Mouse (Mus musculus) neural tube, embryonic 14.5 days (tissue): ENCODE results near the gene Nelfa. TPM values are rescaled to one million over a fixed set of nuclear protein-coding genes. Genes with fewer than 3 reads are reported as not detected.

ENCODE experiments used
- ATAC-seq: fragments of 200-750 bp; cut with Nextera tagmentation; 2 replicates; pipeline ENCODE4 v1.8.0; 2017; ENCODE audit warnings: low read depth, mild to moderate bottlenecking, moderate TSS enrichment, moderate library complexity
- H3K27ac ChIP-seq: fragments of 300-500 bp; sonication (generic); 2 replicates; pipeline ENCODE4 v1.5.1; 2014; ENCODE audit warnings: low read depth, mild to moderate bottlenecking, control low read depth, low read length, moderate library complexity, mixed read lengths
- H3K27me3 ChIP-seq: fragments of 300-500 bp; sonication (generic); 2 replicates; pipeline ENCODE4 v1.6.1; 2014; ENCODE audit warnings: low read length; ENCODE audit not compliant: control insufficient read depth, insufficient read depth
- H3K36me3 ChIP-seq: fragments of 300-500 bp; sonication (generic); 2 replicates; pipeline ENCODE4 v1.6.1; 2014; ENCODE audit warnings: low read length, mixed read lengths; ENCODE audit not compliant: control insufficient read depth, insufficient read depth
- H3K4me1 ChIP-seq: fragments of 300-500 bp; sonication (generic); 2 replicates; pipeline ENCODE4 v1.6.1; 2014; ENCODE audit warnings: low read length; ENCODE audit not compliant: control insufficient read depth, insufficient read depth
- H3K4me2 ChIP-seq: fragments of 300-500 bp; sonication (generic); 2 replicates; pipeline ENCODE4 v1.6.1; 2014; ENCODE audit warnings: mild to moderate bottlenecking, low read depth, low read length, control low read depth
- H3K4me3 ChIP-seq: fragments of 300-500 bp; sonication (generic); 2 replicates; pipeline ENCODE4 v1.5.1; 2014; ENCODE audit warnings: low read depth, low read length, control low read depth, mixed read lengths
- H3K9ac ChIP-seq: fragments of 300-500 bp; sonication (generic); replicated peaks from 2 replicates; pipeline ENCODE4 v1.6.1; 2014; ENCODE audit warnings: low read depth, mild to moderate bottlenecking, control low read depth, low read length, mixed read lengths
- H3K9me3 ChIP-seq: fragments of 300-500 bp; sonication (generic); 2 replicates; pipeline ENCODE4 v1.6.1; 2016; ENCODE audit warnings: low read length; ENCODE audit not compliant: control insufficient read depth
- WGBS: fragments of 180-500 bp; shearing (Covaris S2); extraction: QIAGEN DNeasy Blood & Tissue Kit; methylation state at CpG from one replicate; pipeline ENCODE4 v1.1.7; 2014; 5-methylcytosine and 5-hydroxymethylcytosine counted together
- polyA plus RNA-seq: library from polyadenylated mRNA; unstranded; fragments of >200 nt; fragmentation: Nextera tagmentation; extraction: Ambion mirVana; gene quantifications from 2 replicates; pipeline ENCODE4 v1.2.1, GENCODE M21; 2014

Nelfa gene
- polyA plus RNA-seq = 34.3 and 37.1 TPM in 2 replicates

DNA sequence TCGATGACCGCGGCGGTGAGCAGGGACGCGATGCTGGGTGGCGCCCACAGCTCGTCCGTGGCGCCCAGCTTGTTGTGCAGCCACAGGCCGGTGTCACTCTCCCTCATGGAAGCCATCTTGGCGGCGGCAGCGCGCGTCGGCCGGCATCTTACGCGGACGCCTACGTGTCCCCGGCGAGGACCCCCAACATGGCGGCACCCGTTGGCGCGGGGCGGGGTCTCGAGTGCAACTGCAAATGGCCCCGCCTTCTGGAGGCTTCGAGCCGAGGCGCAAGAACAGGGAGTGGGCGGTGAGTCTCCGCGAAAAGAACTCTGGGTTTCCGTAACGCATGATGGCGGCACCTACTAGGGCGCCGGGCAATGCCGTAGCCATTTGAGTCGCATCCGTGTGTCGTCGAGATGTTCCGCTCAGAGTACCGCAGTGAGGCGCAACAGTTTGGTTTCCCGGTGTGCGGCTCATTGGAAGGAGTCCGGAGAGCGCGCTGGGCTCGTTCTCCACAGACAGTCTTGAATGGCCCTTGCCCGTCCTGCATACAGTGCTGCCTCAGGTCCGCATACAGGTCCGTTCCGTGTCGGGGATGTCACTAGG lies at the start of gene Nelfa:
Gene Nelfa, minus strand, starts transcription at position 294 of the 588 bp plus-strand sequence.
- peak; percentile 98 for ATAC-seq

DNA sequence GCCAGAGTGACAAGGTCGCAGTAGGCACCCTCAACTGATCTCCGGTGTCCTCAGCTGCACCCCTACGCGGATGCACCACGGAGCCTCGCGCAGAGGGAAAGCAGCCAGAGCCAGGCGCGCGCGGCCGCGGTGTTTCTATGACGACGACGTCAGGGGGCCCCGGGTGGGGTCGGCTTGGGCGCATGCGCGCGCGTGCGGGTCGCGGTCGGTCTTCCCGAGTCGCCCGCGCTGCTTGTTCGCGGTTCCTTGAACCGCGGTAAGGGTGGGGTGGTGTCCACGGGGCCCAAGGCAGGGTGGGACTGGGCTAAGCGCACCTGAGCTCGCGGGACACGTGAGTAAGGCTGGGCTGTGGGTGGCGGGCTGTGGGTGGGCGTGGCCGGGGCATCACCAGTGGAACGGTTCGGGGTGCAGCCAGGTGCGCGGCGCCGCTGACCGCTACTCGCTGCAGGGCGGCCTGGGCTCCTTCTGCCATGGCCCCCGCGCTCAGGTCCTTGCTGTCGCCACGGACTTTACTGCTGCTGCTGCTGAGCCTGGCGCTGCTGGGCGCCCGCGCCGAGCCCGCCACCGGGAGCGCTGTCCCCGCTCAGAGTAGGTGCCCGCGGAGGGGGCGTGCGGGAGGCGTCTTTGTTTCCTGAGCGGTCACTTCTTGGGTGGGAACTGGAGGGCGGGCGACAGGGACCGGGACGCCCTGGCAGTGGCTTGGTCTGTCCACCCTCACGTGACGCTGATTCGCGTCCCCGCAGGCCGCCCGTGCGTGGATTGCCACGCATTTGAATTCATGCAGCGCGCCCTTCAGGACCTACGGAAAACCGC lies 47.3 kb upstream of the Nelfa start, which contains the start of gene Gm1673:
Gene Gm1673, plus strand, starts transcription at position 125 of the 813 bp plus-strand sequence.
- ATAC-seq = peak; percentile 91
- H3K4me1 ChIP-seq = peaks cover 13% of the 10 kb centered on the region
- peak within 1 kb of the TSS; percentile 91 for H3K27ac ChIP-seq
- peak within 1 kb of the TSS; percentile 94 for H3K9ac ChIP-seq
- H3K9me3 ChIP-seq = no peaks in the 10 kb centered on the region
- peak within 1 kb of the TSS; percentile 84 for H3K4me2 ChIP-seq
- WGBS = under 1% methylated on average over 83 of the region's 88 CpGs
- no peaks in the 10 kb centered on the region for H3K36me3 ChIP-seq
- no peaks in the 10 kb centered on the region for H3K27me3 ChIP-seq
- peak within 1 kb of the TSS; percentile 92 for H3K4me3 ChIP-seq

More for the DNA sequence above, at the start of gene Nelfa:
- H3K4me3 ChIP-seq = peak within 1 kb of the TSS; percentile 79
- H3K9ac ChIP-seq = peak within 1 kb of the TSS; percentile 86
- H3K4me1 ChIP-seq = peaks cover 23% of the 10 kb centered on the region
- H3K36me3 ChIP-seq = no peaks in the 10 kb centered on the region
- H3K27ac ChIP-seq = peak within 1 kb of the TSS; percentile 93
- no peaks in the 10 kb centered on the region for H3K27me3 ChIP-seq
- H3K4me2 ChIP-seq = peak within 1 kb of the TSS; percentile 55
- under 1% methylated on average over 61 of the region's 61 CpGs for WGBS
- no peaks in the 10 kb centered on the region for H3K9me3 ChIP-seq

DNA sequence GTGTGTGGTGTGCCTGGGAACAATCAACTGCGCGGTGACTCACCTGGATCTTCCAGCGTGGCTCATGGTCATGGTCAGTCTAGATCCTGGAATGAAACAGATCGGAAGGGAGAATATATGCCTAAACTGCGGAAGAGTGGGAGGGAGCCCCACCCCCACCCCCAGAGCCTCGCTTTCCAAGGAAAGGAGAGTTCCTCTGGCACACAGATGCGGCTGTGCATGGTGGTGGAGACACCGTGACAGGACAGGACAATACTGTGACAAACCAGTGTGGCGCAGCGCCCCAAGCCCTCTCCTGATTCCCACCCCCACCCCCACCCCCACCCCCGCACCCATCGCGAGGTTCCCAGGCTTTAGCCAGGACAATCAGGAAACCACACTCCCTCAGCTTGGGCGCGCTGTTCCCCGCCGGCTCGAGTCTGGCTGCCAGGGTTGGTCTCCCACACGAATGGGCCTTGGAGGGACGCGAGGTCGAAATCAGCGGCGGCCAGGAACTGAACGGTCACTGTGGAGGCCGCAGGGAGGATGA lies 46.6 kb upstream of the Nelfa start:
- WGBS = 3% methylated on average over 26 of the region's 26 CpGs
- H3K4me2 ChIP-seq = peak overlapping the region; percentile 84
- H3K9me3 ChIP-seq = no peaks in the 10 kb centered on the region
- H3K4me1 ChIP-seq = peaks cover 13% of the 10 kb centered on the region
- ATAC-seq = peak; percentile 65
- peak overlapping the region; percentile 92 for H3K4me3 ChIP-seq
- peak overlapping the region; percentile 91 for H3K27ac ChIP-seq
- H3K36me3 ChIP-seq = no peaks in the 10 kb centered on the region
- peak overlapping the region; percentile 94 for H3K9ac ChIP-seq
- no peaks in the 10 kb centered on the region for H3K27me3 ChIP-seq

DNA sequence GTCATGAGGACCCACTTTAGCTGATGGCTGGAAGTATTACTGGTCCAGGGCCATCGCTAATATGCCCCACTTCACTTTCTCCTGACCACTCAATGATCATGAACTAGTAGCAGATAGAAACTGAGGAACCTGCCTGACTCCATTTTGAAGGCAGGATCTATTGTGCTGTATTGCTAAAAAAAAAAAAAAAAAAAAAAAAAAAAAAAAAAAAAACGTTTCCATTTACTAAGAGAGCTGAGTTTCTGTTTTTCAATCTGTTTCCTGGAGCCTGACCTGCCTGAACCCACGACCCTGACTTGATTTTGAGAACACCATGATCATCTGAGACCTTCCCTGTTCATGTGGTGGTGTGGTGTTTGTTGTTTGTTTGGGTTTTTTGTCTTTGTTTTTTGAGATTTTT lies 40.1 kb upstream of the Nelfa start:
- 47% methylated on average over 3 of the region's 3 CpGs for WGBS

DNA sequence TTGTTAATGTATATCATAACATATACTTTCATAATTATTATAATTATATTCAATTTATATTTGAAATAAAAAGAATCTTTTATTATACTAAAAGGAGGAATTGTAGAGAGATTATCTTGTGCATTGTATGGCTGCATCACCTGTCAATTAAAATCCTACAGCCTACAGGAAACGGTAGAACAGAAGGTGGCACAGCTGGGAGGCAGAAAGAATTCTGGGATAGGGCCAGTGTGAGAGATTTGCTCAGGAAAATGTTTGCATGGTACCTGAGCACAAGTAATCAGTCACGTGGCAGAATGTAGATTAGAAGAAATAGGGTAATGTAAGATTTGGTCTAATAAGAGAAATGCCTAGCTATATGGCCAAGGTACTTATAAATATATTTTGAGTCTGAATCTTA lies 38.5 kb upstream of the Nelfa start:
- Histone ChIP-seq H3K4me2 (no peak overlapping the region), H3K27ac (no peak overlapping the region), H3K36me3 (no peaks in the 10 kb centered on the region), H3K9me3 (no peaks in the 10 kb centered on the region), H3K4me3 (no peak overlapping the region), H3K4me1 (no peaks in the 10 kb centered on the region), H3K27me3 (no peaks in the 10 kb centered on the region), H3K9ac (no peak overlapping the region)
- ATAC-seq = no peak
- 62% methylated on average over 2 of the region's 2 CpGs for WGBS

More for the DNA sequence above, 40.1 kb upstream of the Nelfa start:
- H3K4me3 ChIP-seq = no peak overlapping the region
- no peak overlapping the region for H3K4me2 ChIP-seq
- no peaks in the 10 kb centered on the region for H3K4me1 ChIP-seq
- H3K27me3 ChIP-seq = no peaks in the 10 kb centered on the region
- no peak overlapping the region for H3K9ac ChIP-seq
- no peaks in the 10 kb centered on the region for H3K9me3 ChIP-seq
- H3K27ac ChIP-seq = no peak overlapping the region
- ATAC-seq = no peak
- H3K36me3 ChIP-seq = no peaks in the 10 kb centered on the region

DNA sequence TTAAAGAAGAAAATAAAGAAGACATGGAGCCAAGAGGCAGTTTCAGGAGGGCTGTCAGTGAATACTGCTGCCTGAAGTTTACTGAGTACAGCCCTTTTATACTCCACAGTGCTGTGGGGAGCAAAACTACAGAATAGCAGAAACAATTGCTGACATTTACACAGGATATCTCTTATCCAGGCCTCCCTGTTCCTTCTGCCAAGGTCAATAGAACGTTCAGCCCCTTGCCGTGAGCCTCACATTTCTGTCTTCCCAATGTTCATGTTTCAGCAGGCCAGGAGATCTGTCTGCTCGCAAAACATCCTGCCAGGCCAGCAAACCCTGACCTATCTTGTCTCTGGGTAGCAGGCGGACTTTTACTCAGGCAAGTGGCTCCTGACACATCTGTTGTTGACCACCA lies 23.2 kb upstream of the Nelfa start:
- 73% methylated on average over 4 of the region's 4 CpGs for WGBS
- ATAC-seq = no peak
- Histone ChIP-seq H3K27ac (no peak overlapping the region), H3K36me3 (no peaks in the 10 kb centered on the region), H3K4me2 (no peak overlapping the region), H3K4me1 (no peaks in the 10 kb centered on the region), H3K27me3 (no peaks in the 10 kb centered on the region), H3K4me3 (no peak overlapping the region), H3K9me3 (no peaks in the 10 kb centered on the region), H3K9ac (no peak overlapping the region)

DNA sequence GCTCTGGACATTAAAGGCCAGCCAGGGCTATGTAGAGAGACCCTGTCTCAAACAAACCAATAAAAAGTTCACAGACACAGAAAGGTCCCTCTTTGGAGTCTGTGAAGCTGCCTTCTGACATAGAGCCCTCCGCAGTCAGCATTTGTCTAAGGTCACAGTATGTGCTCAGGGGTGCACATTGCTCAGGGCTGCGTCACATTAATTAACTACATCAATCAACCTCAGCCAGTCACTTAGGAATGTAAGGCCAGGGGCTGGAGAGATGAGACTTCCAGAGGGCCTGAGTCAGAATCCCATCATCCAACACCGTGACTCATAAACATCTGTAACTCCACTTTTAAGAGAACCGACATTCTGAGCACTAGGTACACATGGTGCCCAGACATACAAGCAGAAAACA lies 19.7 kb upstream of the Nelfa start:
- H3K4me1 ChIP-seq = no peaks in the 10 kb centered on the region
- 81% methylated on average over 4 of the region's 4 CpGs for WGBS
- H3K4me3 ChIP-seq = no peak overlapping the region

DNA sequence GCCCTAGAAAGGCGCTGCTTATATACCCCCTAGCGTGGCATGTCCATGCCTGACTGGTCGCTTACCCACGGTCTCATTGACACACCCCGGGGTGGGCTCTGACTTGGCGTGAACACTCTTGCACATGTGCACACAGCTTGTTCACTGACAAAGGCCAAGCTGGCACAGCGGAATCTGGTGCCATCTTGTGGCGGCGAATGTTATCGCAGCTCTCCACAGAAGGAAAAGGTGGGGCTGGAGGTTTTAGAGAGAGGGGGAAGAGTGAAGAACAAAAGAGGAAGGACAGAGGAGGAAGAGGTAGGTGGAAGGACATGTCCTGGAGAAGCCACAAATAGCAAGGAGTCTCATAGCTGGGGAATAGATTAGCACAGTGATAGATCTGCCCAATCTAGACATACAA lies 18.1 kb upstream of the Nelfa start:
- 35% methylated on average over 10 of the region's 10 CpGs for WGBS
- no peak overlapping the region for H3K4me3 ChIP-seq
- H3K4me2 ChIP-seq = no peak overlapping the region
- H3K4me1 ChIP-seq = no peaks in the 10 kb centered on the region
- ATAC-seq = peak; percentile 72
- H3K9ac ChIP-seq = no peak overlapping the region
- H3K9me3 ChIP-seq = no peaks in the 10 kb centered on the region
- no peaks in the 10 kb centered on the region for H3K36me3 ChIP-seq
- no peak overlapping the region for H3K27ac ChIP-seq
- H3K27me3 ChIP-seq = no peaks in the 10 kb centered on the region

More for the DNA sequence above, 19.7 kb upstream of the Nelfa start:
- H3K36me3 ChIP-seq = no peaks in the 10 kb centered on the region
- H3K27ac ChIP-seq = no peak overlapping the region
- H3K27me3 ChIP-seq = no peaks in the 10 kb centered on the region
- no peaks in the 10 kb centered on the region for H3K9me3 ChIP-seq
- H3K4me2 ChIP-seq = no peak overlapping the region
- H3K9ac ChIP-seq = no peak overlapping the region
- ATAC-seq = no peak
